Mouse (Mus musculus): ENCODE measurements around the gene Gm4981. TPM values are rescaled to one million over a fixed set of nuclear protein-coding genes. Genes with fewer than 3 reads are reported as not detected.
"Not testable (repeated sequence)": the region's sequence is repeated elsewhere in the genome, so short reads cannot be mapped to it uniquely, and the experiment has no call there.

Gene Gm4981
- not detected in 2 replicates for polyA plus RNA-seq (2015; fragmentation: Nextera tagmentation; extraction: Ambion mirVana)

DNA sequence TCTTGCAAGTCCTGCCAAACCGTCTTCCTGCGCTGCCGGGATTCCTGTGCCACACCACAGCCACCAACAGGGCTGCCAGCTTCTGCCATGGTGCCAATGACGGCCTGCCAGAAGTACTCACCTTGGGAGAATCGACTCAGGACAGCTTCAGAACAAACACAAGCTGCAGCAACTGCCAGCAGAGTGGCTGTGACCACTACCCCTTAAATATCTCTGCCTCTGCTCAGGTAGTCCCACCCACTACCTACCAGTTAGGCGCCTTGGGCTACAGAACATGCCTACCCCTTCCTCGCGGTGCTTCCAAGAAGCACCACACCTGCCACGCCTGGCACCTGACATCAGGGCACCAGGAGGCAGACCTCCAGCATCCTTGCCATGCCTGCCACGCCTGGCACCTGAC, at the start of gene Gm4981:
TSS of gene Gm4981 (minus strand) at position 89 of the 400 bp plus-strand sequence.
- Histone ChIP-seq H3K4me3 (no peak within 1 kb of the TSS), H3K4me1 (no peaks in the 10 kb centered on the region), H3K9me3 (peaks cover 11% of the 10 kb centered on the region), H3K27me3 (no peaks in the 10 kb centered on the region), H3K9ac (replicated peaks) (no peak within 1 kb of the TSS), H3K36me3 (no peaks in the 10 kb centered on the region), H3K27ac (replicated peaks) (no peak within 1 kb of the TSS), H3K4me2 (replicated peaks) (no peak within 1 kb of the TSS)
- WGBS: 90% methylated on average over 10 of the region's 10 CpGs
- ATAC-seq (replicated peaks): no peak

DNA sequence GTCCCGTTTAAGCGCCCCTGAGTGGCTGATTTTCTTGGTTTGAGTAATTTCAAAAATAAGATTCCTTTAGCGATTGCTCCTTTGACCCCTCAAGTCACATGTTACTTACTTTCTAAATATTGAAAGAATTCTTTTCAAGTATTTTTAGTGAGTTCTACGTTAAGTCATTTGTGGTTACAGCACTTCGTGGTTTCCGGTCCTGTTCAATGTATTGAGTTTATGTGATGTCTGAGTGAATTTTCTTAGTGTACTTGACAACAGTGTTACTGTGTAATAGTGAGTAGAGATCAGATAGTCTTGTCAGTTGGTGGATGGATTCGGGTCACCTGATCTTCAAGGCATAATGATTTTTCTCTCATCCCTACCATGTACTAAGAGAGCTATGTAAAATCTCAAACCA, 45.7 kb upstream of the Gm4981 start:
- H3K27me3 ChIP-seq: no peaks in the 10 kb centered on the region
- H3K4me1 ChIP-seq: no peaks in the 10 kb centered on the region
- H3K9ac ChIP-seq (replicated peaks): no peak overlapping the region
- H3K9me3 ChIP-seq: no peaks in the 10 kb centered on the region
- H3K4me2 ChIP-seq (replicated peaks): no peak overlapping the region
- H3K4me3 ChIP-seq: no peak overlapping the region
- 95% methylated on average over 7 of the region's 7 CpGs for WGBS
- ATAC-seq (replicated peaks): no peak
- H3K36me3 ChIP-seq: peaks cover 63% of the 10 kb centered on the region
- no peak overlapping the region for H3K27ac ChIP-seq (replicated peaks)

DNA sequence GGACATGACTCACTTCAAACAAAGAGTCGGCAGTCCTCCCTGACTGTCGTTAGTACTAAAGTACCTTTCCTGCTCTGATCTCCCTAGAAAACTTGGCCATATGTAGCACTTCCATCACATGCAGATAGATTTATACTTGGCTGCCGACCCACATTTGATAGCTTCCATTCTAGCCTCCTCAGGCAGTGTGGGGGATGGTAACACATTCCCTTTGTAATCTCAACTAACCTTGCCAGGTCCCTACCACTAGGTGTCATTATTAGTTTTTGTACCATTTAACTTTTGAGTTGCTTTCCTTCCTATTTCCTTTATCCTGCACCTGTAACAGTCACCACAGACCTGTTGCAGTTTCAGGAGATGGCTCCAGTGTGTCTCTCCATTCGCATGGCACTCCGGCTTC, 22.0 kb upstream of the Gm4981 start:
- ATAC-seq (replicated peaks): no peak
- WGBS: 76% methylated on average over 5 of the region's 5 CpGs
- Histone ChIP-seq H3K27me3 (no peaks in the 10 kb centered on the region), H3K4me1 (peaks cover 14% of the 10 kb centered on the region), H3K9ac (replicated peaks) (no peak overlapping the region), H3K27ac (replicated peaks) (no peak overlapping the region), H3K4me2 (replicated peaks) (no peak overlapping the region), H3K36me3 (peaks cover 36% of the 10 kb centered on the region), H3K9me3 (no peaks in the 10 kb centered on the region), H3K4me3 (no peak overlapping the region)

DNA sequence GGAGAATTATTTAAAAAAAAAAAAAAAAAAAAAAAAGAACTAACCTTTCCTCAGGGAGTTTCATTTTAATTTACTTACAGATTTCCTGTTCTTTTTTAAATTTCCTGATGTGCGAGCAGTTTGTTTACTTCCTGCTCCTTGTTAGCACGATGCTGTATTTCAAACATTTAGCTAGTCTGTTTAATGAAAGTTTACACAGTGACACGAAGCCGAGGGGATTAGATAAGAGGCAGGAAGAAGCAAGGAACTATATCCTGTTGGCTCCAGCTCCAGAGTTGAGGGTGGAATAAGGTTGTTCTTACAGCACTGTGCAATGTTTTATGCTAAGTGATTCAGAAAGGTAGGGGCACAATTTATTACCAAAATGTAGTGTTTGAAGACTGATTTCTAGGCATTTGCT, 19.5 kb upstream of the Gm4981 start:
- Histone ChIP-seq H3K27ac (replicated peaks) (no peak overlapping the region), H3K4me2 (replicated peaks) (peak overlapping the region; percentile 46), H3K27me3 (no peaks in the 10 kb centered on the region), H3K9me3 (no peaks in the 10 kb centered on the region), H3K36me3 (peaks cover 19% of the 10 kb centered on the region), H3K4me1 (peaks cover 14% of the 10 kb centered on the region), H3K9ac (replicated peaks) (peak overlapping the region; percentile 75), H3K4me3 (peak overlapping the region; percentile 81)
- no peak for ATAC-seq (replicated peaks)
- 7% methylated on average over 4 of the region's 4 CpGs for WGBS

- Histone ChIP-seq H3K27me3 (no peaks in the 10 kb centered on the region), H3K4me2 (replicated peaks) (peak within 1 kb of the TSS; percentile 46), H3K4me3 (peak within 1 kb of the TSS; percentile 81), H3K4me1 (peaks cover 14% of the 10 kb centered on the region), H3K9ac (replicated peaks) (peak within 1 kb of the TSS; percentile 75), H3K9me3 (no peaks in the 10 kb centered on the region), H3K27ac (replicated peaks) (peak within 1 kb of the TSS; percentile 73), H3K36me3 (peaks cover 17% of the 10 kb centered on the region)
- ATAC-seq (replicated peaks): peak; percentile 99
- WGBS: under 1% methylated on average over 42 of the region's 58 CpGs
Observed at GRCm38 (mm10) chr10:58255213-58255892, 18.9 kb upstream of the Gm4981 start, which contains the start of gene Gcc2. Gene Gcc2, plus strand, starts transcription at chr10:58255497.

DNA sequence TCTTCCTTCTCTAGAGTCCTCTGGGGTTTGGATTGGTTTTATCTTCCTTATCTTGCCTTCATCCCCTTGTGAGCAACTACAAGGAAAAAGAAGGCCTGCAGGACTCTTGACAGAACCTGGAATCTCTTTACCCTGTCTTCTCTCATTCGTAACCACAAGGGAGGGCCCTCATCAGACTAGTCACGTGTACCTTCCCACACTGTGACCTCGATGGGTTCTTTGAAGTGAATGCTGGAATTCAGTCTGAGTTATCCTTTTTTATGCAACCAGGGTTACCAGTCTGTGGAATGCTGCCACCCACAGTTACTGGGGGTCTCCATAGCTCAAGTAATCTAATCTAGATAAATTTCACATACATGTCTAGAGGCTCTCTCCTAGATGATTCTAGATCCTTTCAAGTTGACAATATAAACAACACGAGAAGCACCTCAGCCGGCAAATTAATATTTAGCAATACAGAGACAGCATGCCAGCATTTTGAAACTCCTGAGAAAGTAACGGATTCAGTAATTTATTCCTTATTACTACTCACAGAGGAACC, 18.2 kb upstream of the Gm4981 start:
- H3K4me1 ChIP-seq: peaks cover 14% of the 10 kb centered on the region
- WGBS: 28% methylated on average over 6 of the region's 6 CpGs
- H3K9me3 ChIP-seq: no peaks in the 10 kb centered on the region
- peaks cover 11% of the 10 kb centered on the region for H3K36me3 ChIP-seq
- H3K4me2 ChIP-seq (replicated peaks): peak overlapping the region; percentile 46
- no peak overlapping the region for H3K27ac ChIP-seq (replicated peaks)
- peak overlapping the region; percentile 81 for H3K4me3 ChIP-seq
- ATAC-seq (replicated peaks): peak; percentile 53
- H3K27me3 ChIP-seq: no peaks in the 10 kb centered on the region
- peak overlapping the region; percentile 75 for H3K9ac ChIP-seq (replicated peaks)

GRCm38 (mm10) chr10:58249535-58249934, 13.0 kb upstream of the Gm4981 start:
- Histone ChIP-seq H3K4me2 (replicated peaks) (no peak overlapping the region), H3K4me3 (no peak overlapping the region), H3K9me3 (no peaks in the 10 kb centered on the region), H3K36me3 (no peaks in the 10 kb centered on the region), H3K27ac (replicated peaks) (no peak overlapping the region), H3K4me1 (peaks cover 1% of the 10 kb centered on the region), H3K9ac (replicated peaks) (no peak overlapping the region), H3K27me3 (no peaks in the 10 kb centered on the region)
- no peak for ATAC-seq (replicated peaks)
- 19% methylated on average over 1 of the region's 1 CpGs for WGBS

GRCm38 (mm10) chr10:58238984-58239740, 2.7 kb upstream of the Gm4981 start:
- not testable (repeated sequence) for H3K27ac ChIP-seq (replicated peaks); H3K4me3 ChIP-seq; H3K4me2 ChIP-seq (replicated peaks); H3K27me3 ChIP-seq; H3K9ac ChIP-seq (replicated peaks); H3K9me3 ChIP-seq; H3K36me3 ChIP-seq; H3K4me1 ChIP-seq
- ATAC-seq (replicated peaks): peak; percentile 88
- 87% methylated on average over 8 of the region's 8 CpGs for WGBS

DNA sequence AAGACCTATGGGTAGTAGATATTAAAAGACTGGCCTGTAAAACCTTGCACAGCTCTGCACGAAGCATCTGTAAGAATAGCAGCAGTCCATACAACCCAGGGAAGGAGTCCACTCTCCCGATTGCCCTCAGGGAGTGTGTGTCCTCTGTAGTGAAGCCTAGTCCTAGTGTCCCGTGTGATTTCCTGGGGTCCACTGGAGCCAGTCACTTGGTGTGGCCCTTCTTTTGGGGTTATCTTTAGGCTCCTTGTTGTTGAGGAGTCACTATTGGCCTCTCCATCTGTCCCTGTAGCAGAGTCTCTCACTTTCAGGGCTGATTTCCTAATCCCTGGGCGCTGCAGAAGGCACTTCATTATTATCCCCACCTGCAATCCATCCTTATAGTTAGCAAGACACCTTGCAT, 1.5 kb downstream of the Gm4981 start:
- not testable (repeated sequence) for H3K4me3 ChIP-seq; H3K36me3 ChIP-seq; H3K4me2 ChIP-seq (replicated peaks); H3K4me1 ChIP-seq; H3K9ac ChIP-seq (replicated peaks); H3K27ac ChIP-seq (replicated peaks); ATAC-seq (replicated peaks); H3K27me3 ChIP-seq
- 84% methylated on average over 4 of the region's 4 CpGs for WGBS
- peaks cover 15% of the 10 kb centered on the region for H3K9me3 ChIP-seq

GRCm38 (mm10) chr10:58233740-58234121, 2.8 kb downstream of the Gm4981 start:
- H3K27me3 ChIP-seq; ATAC-seq (replicated peaks); H3K27ac ChIP-seq (replicated peaks): not testable (repeated sequence)

GRCm38 (mm10) chr10:58233054-58233739, 3.3 kb downstream of the Gm4981 start:
- H3K27ac ChIP-seq (replicated peaks); H3K4me2 ChIP-seq (replicated peaks); H3K27me3 ChIP-seq; H3K36me3 ChIP-seq; H3K4me1 ChIP-seq; H3K9ac ChIP-seq (replicated peaks); H3K4me3 ChIP-seq: not testable (repeated sequence)
- WGBS: 83% methylated on average over 10 of the region's 10 CpGs
- peak; percentile 51 for ATAC-seq (replicated peaks)
- H3K9me3 ChIP-seq: peaks cover 12% of the 10 kb centered on the region

More at GRCm38 (mm10) chr10:58233740-58234121, 2.8 kb downstream of the Gm4981 start:
- not testable (repeated sequence) for H3K36me3 ChIP-seq; H3K4me3 ChIP-seq; H3K9ac ChIP-seq (replicated peaks); H3K4me1 ChIP-seq; H3K4me2 ChIP-seq (replicated peaks)
- H3K9me3 ChIP-seq: peaks cover 12% of the 10 kb centered on the region

DNA sequence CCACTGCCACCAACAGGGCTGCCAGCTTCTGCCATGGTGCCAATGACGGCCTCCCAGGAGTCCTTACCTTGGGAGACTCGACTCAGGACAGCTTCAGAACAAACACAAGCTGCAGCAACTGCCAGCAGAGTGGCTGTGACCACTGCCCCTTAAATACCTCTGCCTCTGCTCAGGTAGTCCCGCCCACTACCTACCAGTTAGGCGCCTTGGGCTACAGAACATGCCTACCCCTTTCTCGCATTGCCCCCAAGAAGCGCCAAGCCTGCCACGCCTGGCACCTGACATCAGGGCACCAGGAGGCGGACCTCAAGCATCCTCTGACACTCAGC, 3.9 kb downstream of the Gm4981 start, which contains the start of gene Duxf3:
TSS of gene Duxf3 (minus strand) at position 35 of the 329 bp plus-strand sequence.
- 86% methylated on average over 8 of the region's 8 CpGs for WGBS
- H3K27me3 ChIP-seq; H3K4me3 ChIP-seq; H3K27ac ChIP-seq (replicated peaks); H3K36me3 ChIP-seq; H3K4me2 ChIP-seq (replicated peaks); H3K4me1 ChIP-seq; H3K9ac ChIP-seq (replicated peaks): not testable (repeated sequence)
- peaks cover 12% of the 10 kb centered on the region for H3K9me3 ChIP-seq
- ATAC-seq (replicated peaks): peak; percentile 62

All from forebrain, embryonic 15.5 days (tissue).